Mouse (Mus musculus) bone marrow macrophage, adult 2 months (primary cell): Measurements from ENCODE around the gene Irf2bp1.

ENCODE experiments used
- CTCF ChIP-seq: IDR thresholded peaks from 2 replicates; pipeline ENCODE4 v1.5.1; 2012; ENCODE audit warnings: low read depth, mild to moderate bottlenecking, low read length, moderate library complexity
- POLR2A ChIP-seq: IDR thresholded peaks from 2 replicates; pipeline ENCODE4 v1.6.1; 2012; ENCODE audit warnings: mild to moderate bottlenecking, low read depth, low read length, borderline replicate concordance

DNA sequence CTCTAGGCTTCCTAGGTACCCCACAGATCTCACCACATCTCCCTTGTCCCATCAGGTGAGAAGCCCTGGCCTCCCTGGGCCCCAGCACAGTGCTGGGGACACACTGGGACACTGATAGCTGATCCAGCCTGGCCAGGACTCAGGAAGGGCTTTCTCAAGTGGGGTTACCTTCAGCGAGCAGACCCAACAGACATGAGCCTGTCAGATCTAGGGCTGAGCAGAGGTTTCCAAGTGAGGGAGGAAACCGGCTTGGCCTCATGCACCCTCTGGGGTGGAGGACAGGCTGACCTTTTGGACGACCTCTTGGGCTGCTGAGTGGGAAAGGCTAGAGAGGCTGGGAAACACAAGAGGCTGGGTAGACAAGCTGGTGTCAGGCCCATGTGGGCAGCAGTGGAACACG, 47.3 kb downstream of the Irf2bp1 start:
- no peak for TF ChIP-seq CTCF
- no peak for TF ChIP-seq POLR2A
